Mouse (Mus musculus) myocyte (in vitro differentiated cells): ENCODE results near the gene Acad12.

Experiments used
- CEBPB ChIP-seq: IDR thresholded peaks from 2 replicates; pipeline ENCODE4 v1.6.1; 2011; ENCODE audit warnings: mild to moderate bottlenecking, moderate library complexity; ENCODE audit not compliant: poor library complexity, insufficient read depth, severe bottlenecking
- MYOG ChIP-seq, 3 experiments: IDR thresholded peaks; one replicate each; pipeline ENCODE4 v1.6.1; 2011; ENCODE audit warnings: control low read depth in 2 of 3, low read depth in 2 of 3, mild to moderate bottlenecking in 2 of 3; ENCODE audit not compliant: insufficient read length in 2 of 3, control insufficient read depth in 1 of 3, insufficient read depth in 1 of 3
- POLR2A ChIP-seq: IDR thresholded peaks from one replicate; pipeline ENCODE4 v1.6.1; 2011; ENCODE audit warnings: low read depth, mild to moderate bottlenecking, control low read depth, moderate library complexity; ENCODE audit not compliant: insufficient read length
- USF1 ChIP-seq: IDR thresholded peaks from one replicate; pipeline ENCODE4 v1.6.1; 2011; ENCODE audit warnings: low read depth, mild to moderate bottlenecking, control low read depth, moderate library complexity

DNA sequence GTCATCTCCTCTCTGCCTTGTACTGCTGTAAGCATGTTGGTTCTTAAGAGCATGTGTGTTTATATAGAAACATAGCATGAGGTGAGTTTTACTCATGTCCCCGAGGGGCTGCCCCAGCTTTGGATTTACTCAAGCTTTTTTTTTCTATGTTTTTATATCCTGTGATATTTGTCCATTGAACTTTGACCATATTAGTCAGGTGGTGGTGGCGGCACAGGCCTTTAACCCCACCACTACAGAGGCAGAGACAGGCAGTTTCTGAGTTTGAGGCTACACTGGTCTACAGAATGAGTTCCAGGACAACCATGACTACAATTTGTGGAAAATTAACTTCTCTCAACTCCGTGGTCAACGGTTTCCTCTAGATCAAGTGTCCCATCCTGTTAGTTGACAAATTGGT lies 48.3 kb upstream of the Acad12 start:
- TF ChIP-seq CEBPB = no peak
- TF ChIP-seq USF1 = no peak
- TF ChIP-seq POLR2A = no peak
- no peak for TF ChIP-seq MYOG (IDR thresholded peaks at IDR 0.05; ENCODE audit: control insufficient read depth in 1 of 3, insufficient read depth in 1 of 3, insufficient read length in 2 of 3, low read depth in 2 of 3)
